Mouse (Mus musculus): ENCODE measurements around the gene Polrmt.

- no peak for TF ChIP-seq CTCF (IDR thresholded peaks at IDR 0.05; ENCODE audit: low read depth)
- TF ChIP-seq EP300 (IDR thresholded peaks at IDR 0.05; ENCODE audit: low read depth), result no peak
Measured at GRCm38 (mm10) chr10:79764234-79764633, 17.9 kb upstream of the Polrmt start.
